Mouse (Mus musculus): ENCODE measurements around the gene Mypn. TPM values are rescaled to one million over a fixed set of nuclear protein-coding genes. Genes with fewer than 3 reads are reported as not detected.

The Mypn gene
- polyA plus RNA-seq (2015; fragmentation: Nextera tagmentation; extraction: Ambion mirVana): 0.14 and 0.18 TPM in 2 replicates

- no peak within 1 kb of the TSS for H3K4me2 ChIP-seq
- no peak for ATAC-seq (ENCODE audit: insufficient number of reproducible peaks, insufficient read depth, low FRiP score, low TSS enrichment, low read depth)
- H3K36me3 ChIP-seq: no peaks in the 10 kb centered on the region
- H3K4me3 ChIP-seq: no peak within 1 kb of the TSS
- H3K9me3 ChIP-seq: no peaks in the 10 kb centered on the region
- H3K27me3 ChIP-seq: no peaks in the 10 kb centered on the region
- H3K27ac ChIP-seq: no peak within 1 kb of the TSS
- H3K4me1 ChIP-seq: no peaks in the 10 kb centered on the region
- 88% methylated on average over 15 of the region's 15 CpGs for WGBS
- no peak within 1 kb of the TSS for H3K9ac ChIP-seq
Measured at GRCm38 (mm10) chr10:63203728-63204127, at the start of gene Mypn. TSS of gene Mypn (minus strand) at chr10:63203952.

GRCm38 (mm10) chr10:63248421-63248820 is 44.7 kb upstream of the Mypn start:
- no peaks in the 10 kb centered on the region for H3K27me3 ChIP-seq
- peaks cover 3% of the 10 kb centered on the region for H3K4me1 ChIP-seq
- no peak overlapping the region for H3K27ac ChIP-seq
- no peak for ATAC-seq (ENCODE audit: insufficient number of reproducible peaks, insufficient read depth, low FRiP score, low TSS enrichment, low read depth)
- H3K36me3 ChIP-seq: peaks cover 24% of the 10 kb centered on the region
- 90% methylated on average over 6 of the region's 6 CpGs for WGBS
- H3K9ac ChIP-seq: no peak overlapping the region
- no peaks in the 10 kb centered on the region for H3K9me3 ChIP-seq
- H3K4me3 ChIP-seq: no peak overlapping the region
- no peak overlapping the region for H3K4me2 ChIP-seq

- Histone ChIP-seq H3K27me3 (no peaks in the 10 kb centered on the region), H3K9ac (no peak overlapping the region), H3K36me3 (peaks cover 16% of the 10 kb centered on the region), H3K9me3 (no peaks in the 10 kb centered on the region), H3K27ac (no peak overlapping the region), H3K4me2 (no peak overlapping the region), H3K4me3 (no peak overlapping the region), H3K4me1 (peaks cover 8% of the 10 kb centered on the region)
- 80% methylated on average over 7 of the region's 7 CpGs for WGBS
- ATAC-seq (ENCODE audit: insufficient number of reproducible peaks, insufficient read depth, low FRiP score, low TSS enrichment, low read depth): no peak
Measured at GRCm38 (mm10) chr10:63247457-63247856, 43.7 kb upstream of the Mypn start.

DNA sequence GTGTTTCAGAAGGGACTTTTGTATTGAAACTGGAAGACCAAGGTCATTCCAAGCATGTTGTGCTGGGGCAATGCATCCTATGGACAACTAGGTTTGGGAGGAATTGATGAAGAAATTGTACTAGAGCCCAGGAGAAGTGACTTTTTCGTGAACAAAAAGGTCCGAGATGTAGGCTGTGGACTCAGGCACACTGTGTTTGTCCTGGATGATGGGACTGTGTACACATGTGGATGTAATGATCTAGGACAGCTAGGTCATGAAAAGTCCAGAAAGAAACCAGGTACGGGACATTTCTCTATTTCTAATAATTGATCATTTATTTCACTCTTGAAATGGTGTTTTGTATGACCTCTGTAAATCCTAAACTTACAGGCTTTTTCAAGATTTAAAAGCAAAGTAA is 42.1 kb upstream of the Mypn start:
- Histone ChIP-seq H3K4me3 (no peak overlapping the region), H3K27ac (no peak overlapping the region), H3K27me3 (no peaks in the 10 kb centered on the region), H3K9ac (no peak overlapping the region), H3K4me1 (peaks cover 11% of the 10 kb centered on the region), H3K9me3 (no peaks in the 10 kb centered on the region), H3K36me3 (peaks cover 13% of the 10 kb centered on the region), H3K4me2 (no peak overlapping the region)
- no peak for ATAC-seq (ENCODE audit: insufficient number of reproducible peaks, insufficient read depth, low FRiP score, low TSS enrichment, low read depth)
- 92% methylated on average over 3 of the region's 3 CpGs for WGBS

GRCm38 (mm10) chr10:63244746-63245145 is 41.0 kb upstream of the Mypn start:
- peak overlapping the region; percentile 96 for H3K9ac ChIP-seq
- ATAC-seq (ENCODE audit: insufficient number of reproducible peaks, insufficient read depth, low FRiP score, low TSS enrichment, low read depth): no peak
- peaks cover 11% of the 10 kb centered on the region for H3K4me1 ChIP-seq
- no peaks in the 10 kb centered on the region for H3K9me3 ChIP-seq
- peaks cover 2% of the 10 kb centered on the region; the same call in 1 of the 2 replicates for H3K36me3 ChIP-seq
- 17% methylated on average over 5 of the region's 5 CpGs for WGBS
- peak overlapping the region; percentile 95 for H3K4me3 ChIP-seq
- H3K27me3 ChIP-seq: no peaks in the 10 kb centered on the region
- H3K27ac ChIP-seq: peak overlapping the region; percentile 97; the same call in 1 of the 2 replicates
- H3K4me2 ChIP-seq: peak overlapping the region; percentile 63

- Histone ChIP-seq H3K9ac (peak overlapping the region; percentile 96), H3K36me3 (no peaks in the 10 kb centered on the region), H3K4me3 (peak overlapping the region; percentile 95), H3K27me3 (no peaks in the 10 kb centered on the region), H3K4me2 (peak overlapping the region; percentile 63), H3K27ac (peak overlapping the region; percentile 97), H3K4me1 (peaks cover 11% of the 10 kb centered on the region), H3K9me3 (no peaks in the 10 kb centered on the region)
- WGBS: under 1% methylated on average over 41 of the region's 41 CpGs
- peak; percentile 71 for ATAC-seq (ENCODE audit: insufficient number of reproducible peaks, insufficient read depth, low FRiP score, low TSS enrichment, low read depth)
Measured at GRCm38 (mm10) chr10:63244055-63244671, 40.4 kb upstream of the Mypn start.

- Histone ChIP-seq H3K4me2 (peak within 1 kb of the TSS; percentile 63), H3K27me3 (no peaks in the 10 kb centered on the region), H3K36me3 (no peaks in the 10 kb centered on the region), H3K9me3 (no peaks in the 10 kb centered on the region), H3K4me3 (peak within 1 kb of the TSS; percentile 95), H3K4me1 (peaks cover 11% of the 10 kb centered on the region), H3K9ac (peak within 1 kb of the TSS; percentile 96), H3K27ac (peak within 1 kb of the TSS; percentile 97)
- WGBS: under 1% methylated on average over 42 of the region's 44 CpGs
- peak; percentile 99 for ATAC-seq (ENCODE audit: insufficient number of reproducible peaks, insufficient read depth, low FRiP score, low TSS enrichment, low read depth)
Measured at GRCm38 (mm10) chr10:63243493-63244054, 39.8 kb upstream of the Mypn start, which contains the start of gene Herc4. TSS of gene Herc4 (plus strand) at chr10:63243810.

- Histone ChIP-seq H3K4me3 (peak overlapping the region; percentile 95), H3K36me3 (no peaks in the 10 kb centered on the region), H3K27me3 (no peaks in the 10 kb centered on the region), H3K9me3 (no peaks in the 10 kb centered on the region), H3K4me2 (peak overlapping the region; percentile 63), H3K4me1 (peaks cover 11% of the 10 kb centered on the region), H3K27ac (peak overlapping the region; percentile 39), H3K9ac (peak overlapping the region; percentile 61)
- WGBS: 21% methylated on average over 12 of the region's 12 CpGs
- ATAC-seq (ENCODE audit: insufficient number of reproducible peaks, insufficient read depth, low FRiP score, low TSS enrichment, low read depth): no peak
Measured at GRCm38 (mm10) chr10:63242798-63243435, 39.2 kb upstream of the Mypn start.

GRCm38 (mm10) chr10:63240868-63241271 is 37.1 kb upstream of the Mypn start:
- H3K27me3 ChIP-seq: no peaks in the 10 kb centered on the region
- ATAC-seq (ENCODE audit: insufficient number of reproducible peaks, insufficient read depth, low FRiP score, low TSS enrichment, low read depth): no peak
- no peaks in the 10 kb centered on the region for H3K36me3 ChIP-seq
- H3K4me3 ChIP-seq: no peak overlapping the region
- H3K9me3 ChIP-seq: no peaks in the 10 kb centered on the region
- H3K27ac ChIP-seq: no peak overlapping the region
- peaks cover 11% of the 10 kb centered on the region for H3K4me1 ChIP-seq
- H3K9ac ChIP-seq: no peak overlapping the region
- 71% methylated on average over 2 of the region's 2 CpGs for WGBS
- H3K4me2 ChIP-seq: no peak overlapping the region

DNA sequence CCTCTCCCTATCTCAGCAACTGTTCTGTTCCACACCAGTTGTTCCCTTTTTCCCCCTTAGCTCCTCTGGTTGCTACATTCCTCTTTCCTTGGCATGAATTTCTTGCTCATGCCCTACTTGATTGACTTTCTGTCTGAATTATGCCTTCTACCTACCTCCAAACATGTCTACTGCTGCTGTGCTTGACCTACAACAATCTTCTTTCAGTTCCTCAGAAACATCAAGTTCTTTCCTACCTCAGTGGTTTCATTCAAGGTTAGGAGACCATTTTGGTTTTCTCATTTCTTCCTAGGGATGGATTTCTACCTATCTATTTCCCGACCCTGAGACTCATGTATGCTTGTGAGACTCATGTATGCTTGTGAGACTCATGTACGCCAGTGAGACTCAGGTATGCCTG is 36.1 kb upstream of the Mypn start:
- no peak overlapping the region for H3K9ac ChIP-seq
- H3K4me2 ChIP-seq: no peak overlapping the region
- H3K4me3 ChIP-seq: no peak overlapping the region
- H3K27me3 ChIP-seq: no peaks in the 10 kb centered on the region
- no peak for ATAC-seq (ENCODE audit: insufficient number of reproducible peaks, insufficient read depth, low FRiP score, low TSS enrichment, low read depth)
- 85% methylated on average over 2 of the region's 2 CpGs for WGBS
- H3K4me1 ChIP-seq: peaks cover 8% of the 10 kb centered on the region
- no peaks in the 10 kb centered on the region for H3K9me3 ChIP-seq
- no peaks in the 10 kb centered on the region for H3K36me3 ChIP-seq
- H3K27ac ChIP-seq: no peak overlapping the region

DNA sequence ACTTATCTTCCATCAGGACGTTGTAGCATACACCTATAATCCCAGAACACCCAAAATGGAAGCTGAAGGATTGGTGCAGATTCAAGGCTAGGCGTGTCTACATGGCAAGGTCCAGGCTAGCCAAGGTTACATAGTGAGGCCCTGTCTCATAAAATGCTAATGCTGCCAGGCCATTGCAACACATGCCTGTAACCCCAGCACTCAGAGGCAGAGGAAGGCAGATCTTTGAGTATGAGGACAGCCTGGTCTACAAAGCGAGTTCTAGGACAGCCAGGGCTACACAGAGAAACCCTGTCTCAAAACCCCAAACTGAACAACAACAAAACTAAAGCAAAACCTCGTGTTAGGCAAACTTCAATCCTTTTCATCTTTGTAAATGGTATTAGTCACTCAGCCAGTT is 34.3 kb upstream of the Mypn start:
- 72% methylated on average over 4 of the region's 4 CpGs for WGBS
- ATAC-seq (ENCODE audit: insufficient number of reproducible peaks, insufficient read depth, low FRiP score, low TSS enrichment, low read depth): no peak
- H3K27me3 ChIP-seq: no peaks in the 10 kb centered on the region

GRCm38 (mm10) chr10:63237206-63237605 is 33.5 kb upstream of the Mypn start:
- 68% methylated on average over 2 of the region's 2 CpGs for WGBS

More for the DNA sequence above, 34.3 kb upstream of the Mypn start:
- Histone ChIP-seq H3K9me3 (no peaks in the 10 kb centered on the region), H3K4me2 (no peak overlapping the region), H3K9ac (no peak overlapping the region), H3K4me1 (peaks cover 8% of the 10 kb centered on the region), H3K27ac (no peak overlapping the region), H3K36me3 (no peaks in the 10 kb centered on the region), H3K4me3 (no peak overlapping the region)

More at GRCm38 (mm10) chr10:63237206-63237605, 33.5 kb upstream of the Mypn start:
- Histone ChIP-seq H3K4me2 (no peak overlapping the region), H3K4me3 (no peak overlapping the region), H3K4me1 (peaks cover under 1% of the 10 kb centered on the region; the same call in 1 of the 2 replicates), H3K27me3 (no peaks in the 10 kb centered on the region), H3K36me3 (no peaks in the 10 kb centered on the region), H3K9ac (no peak overlapping the region), H3K9me3 (no peaks in the 10 kb centered on the region), H3K27ac (no peak overlapping the region)
- no peak for ATAC-seq (ENCODE audit: insufficient number of reproducible peaks, insufficient read depth, low FRiP score, low TSS enrichment, low read depth)
